Mouse (Mus musculus) lung, embryonic 15.5 days (tissue): ENCODE results near the gene Teddm3. TPM values are rescaled to one million over a fixed set of nuclear protein-coding genes. Genes with fewer than 3 reads are reported as not detected.
"Not testable (repeated sequence)": the region's sequence is repeated elsewhere in the genome, so short reads cannot be mapped to it uniquely, and the experiment has no call there.

Source experiments
- ATAC-seq: fragments of 200-750 bp; cut with Nextera tagmentation; 2 replicates; pipeline ENCODE4 v1.8.0; 2017; ENCODE audit warnings: moderate number of reproducible peaks, borderline replicate concordance; ENCODE audit not compliant: low FRiP score, low TSS enrichment; ENCODE audit errors: extremely low read depth
- H3K27ac ChIP-seq: fragments of 300-500 bp; sonication (generic); 2 replicates; pipeline ENCODE4 v1.5.1; 2015; ENCODE audit warnings: moderate library complexity, mild to moderate bottlenecking, inconsistent platforms
- H3K27me3 ChIP-seq: fragments of 300-500 bp; sonication (generic); 2 replicates; pipeline ENCODE4 v1.6.1; 2015; ENCODE audit warnings: inconsistent platforms
- H3K36me3 ChIP-seq: fragments of 300-500 bp; sonication (generic); 2 replicates; pipeline ENCODE4 v1.6.1; 2015; ENCODE audit warnings: inconsistent platforms
- H3K4me1 ChIP-seq: fragments of 300-500 bp; sonication (generic); 2 replicates; pipeline ENCODE4 v1.6.1; 2015; ENCODE audit warnings: inconsistent platforms
- H3K4me2 ChIP-seq: fragments of 300-500 bp; sonication (generic); 2 replicates; pipeline ENCODE4 v1.6.1; 2015; ENCODE audit warnings: inconsistent platforms, mild to moderate bottlenecking, moderate library complexity
- H3K4me3 ChIP-seq: fragments of 300-500 bp; sonication (generic); 2 replicates; pipeline ENCODE4 v1.5.1; 2015; ENCODE audit warnings: mild to moderate bottlenecking, inconsistent platforms
- H3K9ac ChIP-seq: fragments of 300-500 bp; sonication (generic); 2 replicates; pipeline ENCODE4 v1.6.1; 2015; ENCODE audit warnings: inconsistent platforms
- H3K9me3 ChIP-seq: fragments of 300-500 bp; sonication (generic); 2 replicates; pipeline ENCODE4 v1.6.1; 2016; ENCODE audit warnings: inconsistent platforms
- WGBS: fragments of 180-500 bp; shearing (Covaris S2); methylation state at CpG from one replicate; pipeline ENCODE4 v1.1.7; 2015; 5-methylcytosine and 5-hydroxymethylcytosine counted together
- polyA plus RNA-seq: library from polyadenylated mRNA; unstranded; fragments of >200 nt; fragmentation: Nextera tagmentation; extraction: Ambion mirVana; gene quantifications from 2 replicates; pipeline ENCODE4 v1.2.1, GENCODE M21; 2015

Gene Teddm3
- polyA plus RNA-seq: not detected in 2 replicates

DNA sequence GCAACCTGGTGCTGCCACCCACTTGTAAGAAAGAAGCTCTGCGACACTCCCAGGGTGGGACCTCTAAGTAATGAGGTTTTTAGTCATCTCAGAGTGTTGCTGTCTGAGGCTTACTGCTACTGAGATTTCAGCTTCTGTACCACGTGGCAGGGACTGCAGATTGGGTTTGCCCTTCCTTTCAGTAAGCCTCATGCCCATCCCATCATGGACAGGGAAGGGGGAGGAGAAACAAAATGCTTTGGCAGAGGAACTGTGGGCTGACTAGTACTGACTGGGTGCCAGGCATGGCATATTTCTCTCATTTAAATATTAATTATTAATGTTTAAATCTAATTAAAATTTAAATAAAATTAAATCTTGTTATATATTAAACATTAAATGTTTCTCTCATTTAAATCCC lies at the start of gene Teddm3:
Gene Teddm3 (minus strand): TSS at position 101 of the 400 bp plus-strand sequence.
- not testable (repeated sequence) for H3K9ac ChIP-seq, H3K4me3 ChIP-seq, H3K4me2 ChIP-seq, H3K36me3 ChIP-seq, ATAC-seq, H3K27ac ChIP-seq, H3K27me3 ChIP-seq, H3K9me3 ChIP-seq, H3K4me1 ChIP-seq
- WGBS: no CpG with 5 or more reads among the region's 2 CpGs

DNA sequence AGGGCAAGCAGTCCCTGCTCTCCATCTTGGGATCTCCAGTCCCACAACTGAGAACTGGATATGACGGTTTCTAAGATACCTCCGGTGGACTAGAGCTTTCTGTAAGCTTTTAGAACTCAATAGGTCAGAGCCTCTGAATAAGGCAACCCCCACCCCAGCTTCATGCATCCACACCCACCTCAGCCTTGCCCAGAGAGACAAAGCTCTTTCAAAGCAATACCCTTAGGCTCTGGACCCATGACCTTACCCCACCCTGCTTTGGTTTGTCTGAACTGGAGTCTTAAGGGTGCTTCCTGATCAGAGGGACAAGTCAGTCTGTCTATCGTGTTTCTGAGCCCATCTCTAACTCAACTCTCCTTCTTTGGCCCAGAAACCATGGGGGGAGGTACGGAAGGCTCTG lies 48.9 kb upstream of the Teddm3 start:
- Histone ChIP-seq H3K36me3 (no peaks in the 10 kb centered on the region), H3K27ac (no peak overlapping the region), H3K9me3 (no peaks in the 10 kb centered on the region), H3K4me3 (no peak overlapping the region), H3K9ac (no peak overlapping the region), H3K4me1 (peaks cover 18% of the 10 kb centered on the region), H3K27me3 (0 out of 2 replicates have a peak, but pooled peaks cover 3% of the 10 kb centered on the region), H3K4me2 (no peak overlapping the region)
- ATAC-seq: no peak
- WGBS: 79% methylated on average over 4 of the region's 4 CpGs

DNA sequence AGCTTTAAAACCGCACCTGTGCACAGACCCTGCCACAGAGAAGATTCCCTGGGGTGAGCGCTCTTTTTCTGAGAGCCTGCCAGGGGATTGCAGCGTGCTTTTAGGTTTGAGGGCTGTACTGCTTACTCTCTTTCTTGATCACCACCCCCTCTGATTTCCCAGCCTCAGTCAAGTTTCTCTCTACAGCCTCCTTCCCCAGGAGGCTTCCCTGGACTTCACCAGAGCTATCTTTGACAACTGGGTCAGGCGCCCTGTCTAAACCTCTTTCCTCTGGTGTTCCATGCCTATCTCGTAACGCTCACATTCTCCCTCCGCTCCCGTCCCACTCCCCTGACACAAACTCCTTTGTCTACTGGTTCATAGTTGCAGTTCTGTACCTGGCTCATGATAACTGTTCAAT lies 45.6 kb upstream of the Teddm3 start:
- H3K4me3 ChIP-seq: no peak overlapping the region
- no peaks in the 10 kb centered on the region for H3K9me3 ChIP-seq
- H3K27ac ChIP-seq: no peak overlapping the region
- H3K4me1 ChIP-seq: peaks cover 3% of the 10 kb centered on the region; the same call in 1 of the 2 replicates
- 74% methylated on average over 8 of the region's 8 CpGs for WGBS
- ATAC-seq: no peak
- H3K9ac ChIP-seq: no peak overlapping the region
- 0 out of 2 replicates have a peak, but pooled peaks cover 3% of the 10 kb centered on the region for H3K27me3 ChIP-seq
- no peak overlapping the region for H3K4me2 ChIP-seq
- H3K36me3 ChIP-seq: no peaks in the 10 kb centered on the region

DNA sequence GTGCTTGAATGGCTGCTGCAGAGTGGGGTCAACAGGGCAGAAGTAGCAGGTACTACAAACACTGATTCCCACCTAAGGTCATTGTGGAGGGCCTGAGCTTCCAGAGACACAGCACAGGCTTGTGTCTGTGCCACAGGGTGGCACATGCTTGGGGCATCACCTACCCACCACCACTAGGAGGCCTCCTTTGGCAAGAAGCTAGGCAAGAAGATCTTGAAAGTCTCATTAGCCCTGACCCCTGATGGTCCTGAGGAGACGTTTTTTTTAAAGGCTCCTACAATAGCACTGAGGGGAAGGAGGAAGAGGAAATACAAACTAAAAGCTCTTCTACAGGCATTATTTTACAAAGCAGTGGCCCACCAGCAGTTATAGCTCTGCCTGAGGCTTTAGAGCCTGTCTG lies 44.7 kb upstream of the Teddm3 start:
- Histone ChIP-seq H3K27ac (no peak overlapping the region), H3K9me3 (no peaks in the 10 kb centered on the region), H3K9ac (no peak overlapping the region), H3K27me3 (0 out of 2 replicates have a peak, but pooled peaks cover 3% of the 10 kb centered on the region), H3K4me3 (no peak overlapping the region), H3K36me3 (no peaks in the 10 kb centered on the region), H3K4me2 (no peak overlapping the region), H3K4me1 (peaks cover 6% of the 10 kb centered on the region)
- no peak for ATAC-seq
- WGBS: 0% methylated on average over 1 of the region's 1 CpGs

DNA sequence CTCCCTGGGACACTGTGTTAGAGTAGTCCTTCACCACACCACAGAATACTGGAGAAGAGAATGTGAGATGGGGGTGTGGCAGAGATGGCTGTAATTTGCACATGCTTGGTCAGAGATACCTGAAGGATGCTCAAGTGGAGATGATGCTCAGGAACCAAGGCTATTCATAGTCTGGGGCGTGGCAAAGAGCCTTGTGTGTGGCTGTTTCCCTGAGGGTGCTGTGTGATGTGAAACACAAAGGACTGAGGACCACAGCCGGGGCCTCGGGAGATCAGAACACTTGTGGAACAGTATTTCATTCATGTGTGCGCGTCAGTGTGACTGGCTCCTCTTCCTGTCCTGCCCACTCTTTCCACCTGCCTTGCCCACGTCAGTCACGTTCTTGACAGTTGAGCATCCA lies 44.2 kb upstream of the Teddm3 start:
- ATAC-seq: no peak
- no peak overlapping the region for H3K4me3 ChIP-seq
- H3K9me3 ChIP-seq: no peaks in the 10 kb centered on the region
- no peaks in the 10 kb centered on the region for H3K36me3 ChIP-seq
- no peak overlapping the region for H3K27ac ChIP-seq
- no peak overlapping the region for H3K9ac ChIP-seq
- peaks cover 11% of the 10 kb centered on the region for H3K4me1 ChIP-seq
- H3K27me3 ChIP-seq: 0 out of 2 replicates have a peak, but pooled peaks cover 2% of the 10 kb centered on the region
- H3K4me2 ChIP-seq: no peak overlapping the region
- 81% methylated on average over 7 of the region's 7 CpGs for WGBS

DNA sequence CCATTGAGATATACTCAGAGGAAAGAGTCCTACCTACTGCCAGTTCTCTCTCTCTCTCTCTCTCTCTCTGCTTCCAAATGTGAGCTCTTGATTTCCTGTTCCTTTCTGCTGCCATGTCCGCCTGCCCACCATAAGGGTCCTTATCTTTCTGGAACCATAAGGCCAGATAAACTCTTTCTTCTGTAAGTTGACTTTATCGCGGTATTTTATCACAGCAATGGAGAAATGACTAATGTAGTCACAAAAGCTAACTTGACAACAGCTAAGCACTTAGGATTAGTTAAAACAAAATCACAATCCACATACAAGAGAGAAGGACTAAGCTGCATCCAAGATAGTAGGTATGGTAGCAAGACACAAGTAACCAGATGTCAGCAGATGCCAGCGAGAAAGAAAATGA lies 43.7 kb upstream of the Teddm3 start:
- Histone ChIP-seq H3K4me3 (no peak overlapping the region), H3K4me1 (peaks cover 12% of the 10 kb centered on the region), H3K4me2 (no peak overlapping the region), H3K9ac (no peak overlapping the region), H3K9me3 (no peaks in the 10 kb centered on the region), H3K27me3 (no peaks in the 10 kb centered on the region), H3K27ac (no peak overlapping the region), H3K36me3 (no peaks in the 10 kb centered on the region)
- WGBS: 62% methylated on average over 4 of the region's 4 CpGs
- ATAC-seq: no peak

DNA sequence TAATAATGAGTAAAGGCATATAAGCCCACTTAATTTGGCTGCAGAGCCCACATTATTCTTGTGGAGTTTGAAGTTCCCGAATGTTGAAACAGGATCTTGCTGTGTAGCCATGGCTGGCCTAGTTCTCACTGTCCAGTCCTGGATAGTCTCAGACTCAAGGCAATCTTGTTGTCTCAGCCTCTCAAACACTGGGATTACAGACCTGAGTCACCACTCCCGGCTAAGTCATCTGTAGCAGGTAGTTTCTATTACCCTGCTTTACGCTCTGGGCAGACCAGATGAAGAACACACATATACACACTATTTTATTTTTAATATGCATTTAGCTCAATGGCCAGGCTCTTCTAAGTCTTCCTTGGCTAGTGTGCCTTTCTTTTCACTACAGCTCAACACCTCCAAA lies 42.8 kb upstream of the Teddm3 start:
- WGBS: 86% methylated on average over 3 of the region's 3 CpGs
- Histone ChIP-seq H3K27me3 (no peaks in the 10 kb centered on the region), H3K27ac (no peak overlapping the region), H3K4me1 (peaks cover 17% of the 10 kb centered on the region), H3K36me3 (no peaks in the 10 kb centered on the region), H3K9ac (no peak overlapping the region), H3K4me2 (no peak overlapping the region), H3K9me3 (no peaks in the 10 kb centered on the region), H3K4me3 (no peak overlapping the region)
- ATAC-seq: no peak

DNA sequence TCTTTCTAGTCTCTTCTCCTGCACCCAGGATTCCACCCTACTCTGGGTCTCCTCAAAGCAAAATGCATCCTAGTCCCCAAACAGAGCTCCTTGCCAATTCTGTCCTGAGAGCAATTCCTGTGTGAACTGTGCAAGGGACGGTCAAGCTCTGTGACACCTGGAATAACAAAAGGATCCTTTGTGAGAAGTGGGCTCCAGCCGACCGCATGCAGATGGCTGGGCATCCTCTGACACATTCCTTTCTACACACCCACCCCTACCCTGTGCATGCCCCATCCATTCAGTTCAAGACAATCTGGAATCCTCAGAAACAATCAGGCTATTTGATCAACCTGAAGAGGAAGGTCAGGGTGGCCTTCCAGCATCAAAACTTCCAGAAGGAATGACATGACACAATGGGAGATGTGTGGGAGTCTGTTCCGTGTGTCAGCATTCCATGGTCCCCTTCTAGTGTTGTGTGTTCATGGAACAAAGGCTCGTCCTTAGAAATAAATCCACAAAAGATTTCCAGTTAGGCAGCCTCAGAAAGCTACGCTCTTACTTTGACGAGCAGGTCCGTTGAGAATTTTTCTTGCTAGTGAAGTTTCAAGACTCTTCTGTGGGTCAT lies 41.6 kb upstream of the Teddm3 start:
- no peaks in the 10 kb centered on the region for H3K27me3 ChIP-seq
- WGBS: 52% methylated on average over 8 of the region's 8 CpGs
- H3K27ac ChIP-seq: no peak overlapping the region
- H3K9me3 ChIP-seq: no peaks in the 10 kb centered on the region
- peaks cover 17% of the 10 kb centered on the region for H3K4me1 ChIP-seq
- ATAC-seq: no peak
- no peak overlapping the region for H3K9ac ChIP-seq
- no peak overlapping the region for H3K4me3 ChIP-seq
- H3K4me2 ChIP-seq: no peak overlapping the region
- H3K36me3 ChIP-seq: no peaks in the 10 kb centered on the region

DNA sequence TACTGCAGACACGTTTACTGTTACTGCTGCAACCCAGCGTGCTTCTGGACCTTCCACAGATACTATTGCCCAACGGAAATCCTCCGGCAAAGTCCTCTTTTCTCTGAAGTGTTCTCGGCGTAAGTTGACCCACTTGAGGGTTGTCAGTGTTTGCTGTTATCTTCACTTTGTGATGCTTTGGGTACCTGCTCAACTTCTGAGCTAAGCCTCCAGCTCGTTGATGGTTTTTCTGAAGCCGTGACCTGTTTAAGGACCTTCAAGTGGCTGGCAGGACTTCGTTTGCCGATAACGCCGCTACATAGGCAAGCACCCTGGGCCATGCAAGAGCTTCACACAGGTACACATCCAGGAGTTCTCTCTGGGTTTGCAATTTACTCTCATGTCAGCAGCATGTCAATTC lies 40.4 kb upstream of the Teddm3 start:
- H3K9ac ChIP-seq: no peak overlapping the region
- H3K9me3 ChIP-seq: no peaks in the 10 kb centered on the region
- ATAC-seq: no peak
- WGBS: 59% methylated on average over 12 of the region's 12 CpGs
- no peak overlapping the region for H3K4me2 ChIP-seq
- no peak overlapping the region for H3K4me3 ChIP-seq
- no peaks in the 10 kb centered on the region for H3K27me3 ChIP-seq
- no peaks in the 10 kb centered on the region for H3K36me3 ChIP-seq
- no peak overlapping the region for H3K27ac ChIP-seq
- peaks cover 17% of the 10 kb centered on the region for H3K4me1 ChIP-seq

DNA sequence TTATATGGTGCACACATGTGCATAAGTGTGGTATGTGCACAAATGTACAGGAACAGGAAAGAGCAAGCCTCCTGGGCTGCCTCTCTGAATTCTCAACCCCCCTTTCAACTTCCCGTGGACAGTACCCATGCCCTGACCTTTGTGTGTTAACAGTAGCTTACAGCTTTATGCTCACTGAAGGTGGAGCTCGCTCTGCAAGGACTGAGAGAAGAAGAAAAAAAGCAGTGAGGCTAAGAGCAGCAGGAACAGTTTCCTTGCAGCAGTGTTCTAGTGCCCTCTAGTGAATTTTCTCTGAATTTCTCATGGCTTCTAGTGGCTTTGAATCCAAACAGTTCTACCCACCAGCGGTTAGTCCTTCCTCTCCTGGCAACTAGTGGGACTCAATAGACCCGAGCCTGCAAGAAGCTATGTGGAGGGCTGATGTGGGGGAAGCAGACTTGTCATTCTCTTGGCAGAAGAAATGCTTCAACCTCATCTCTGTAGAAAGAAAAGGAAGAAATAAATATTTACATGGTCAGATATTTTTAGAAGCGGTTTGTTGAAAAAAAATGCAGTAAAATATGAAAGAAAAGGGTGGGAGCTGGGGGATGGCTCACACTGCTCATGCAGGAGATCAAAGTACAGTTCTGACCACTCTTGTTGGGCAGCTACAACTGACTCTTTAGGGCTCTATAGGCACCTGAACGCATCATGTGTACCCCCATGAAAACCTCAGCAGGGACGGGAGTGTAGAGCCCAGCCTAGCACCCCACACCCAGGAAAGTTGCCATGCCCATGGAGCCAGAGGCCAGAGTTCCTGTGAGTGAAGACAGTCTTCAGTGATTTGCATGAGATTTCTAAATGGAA lies 38.9 kb upstream of the Teddm3 start:
- H3K4me3 ChIP-seq: no peak overlapping the region
- peaks cover 20% of the 10 kb centered on the region for H3K4me1 ChIP-seq
- peak; percentile 89 for ATAC-seq
- no peaks in the 10 kb centered on the region for H3K9me3 ChIP-seq
- H3K27me3 ChIP-seq: no peaks in the 10 kb centered on the region
- H3K36me3 ChIP-seq: no peaks in the 10 kb centered on the region
- no peak overlapping the region for H3K9ac ChIP-seq
- WGBS: 24% methylated on average over 7 of the region's 7 CpGs
- H3K27ac ChIP-seq: 0 out of 2 replicates have a peak overlapping the region, but pooled peaks have one; percentile 39
- H3K4me2 ChIP-seq: no peak overlapping the region

DNA sequence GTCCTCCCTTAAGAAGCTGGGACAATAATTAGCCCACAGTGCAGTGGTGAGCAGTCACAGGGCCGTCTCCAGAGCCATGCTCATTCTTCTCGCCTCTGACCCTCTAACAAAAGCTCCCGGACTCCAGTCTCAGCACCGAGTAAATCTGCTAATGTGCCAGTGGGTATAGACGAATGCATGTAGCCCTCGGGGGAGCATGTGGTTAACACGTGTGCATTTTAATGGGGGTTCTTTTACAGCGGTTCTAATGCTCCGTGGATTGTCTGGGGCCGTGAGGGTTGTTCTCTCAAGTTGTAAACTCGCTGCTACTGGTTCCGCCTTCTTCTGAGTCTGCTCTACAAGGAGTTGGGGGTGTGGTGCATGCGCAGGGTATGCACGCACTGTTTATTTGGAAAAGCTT lies 37.8 kb upstream of the Teddm3 start:
- H3K9me3 ChIP-seq: no peaks in the 10 kb centered on the region
- no peak overlapping the region for H3K4me2 ChIP-seq
- no peak overlapping the region for H3K4me3 ChIP-seq
- no peak overlapping the region for H3K9ac ChIP-seq
- peaks cover 23% of the 10 kb centered on the region for H3K4me1 ChIP-seq
- WGBS: 69% methylated on average over 14 of the region's 14 CpGs
- no peak overlapping the region for H3K27ac ChIP-seq
- no peak for ATAC-seq
- no peaks in the 10 kb centered on the region for H3K36me3 ChIP-seq
- no peaks in the 10 kb centered on the region for H3K27me3 ChIP-seq

DNA sequence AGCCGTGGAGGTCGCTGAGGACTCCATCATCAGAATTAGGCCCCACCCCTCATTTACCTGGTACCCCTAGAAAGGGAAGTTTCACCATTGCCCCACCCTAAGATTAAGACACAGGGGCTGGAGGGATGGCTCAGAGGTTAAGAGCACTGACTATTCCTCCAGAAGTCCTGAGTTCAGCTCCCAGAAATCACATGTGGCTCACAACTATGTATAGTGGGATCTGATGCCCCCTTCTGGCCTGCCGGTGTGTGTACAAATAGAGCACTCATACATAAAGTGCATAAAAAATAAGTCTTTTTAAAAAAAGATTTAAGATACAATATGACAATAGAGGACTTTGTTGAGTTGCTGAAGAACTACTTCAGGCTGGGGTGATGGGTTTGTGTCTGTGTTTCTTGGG lies 34.5 kb upstream of the Teddm3 start:
- no peaks in the 10 kb centered on the region for H3K36me3 ChIP-seq
- no peak overlapping the region for H3K9ac ChIP-seq
- no peaks in the 10 kb centered on the region for H3K9me3 ChIP-seq
- H3K27me3 ChIP-seq: no peaks in the 10 kb centered on the region
- H3K4me2 ChIP-seq: no peak overlapping the region
- peaks cover 15% of the 10 kb centered on the region; the same call in 1 of the 2 replicates for H3K4me1 ChIP-seq
- H3K27ac ChIP-seq: no peak overlapping the region
- no peak overlapping the region for H3K4me3 ChIP-seq
- ATAC-seq: no peak
- 70% methylated on average over 3 of the region's 3 CpGs for WGBS
